Mouse (Mus musculus): ENCODE data around the gene Vmn1r214. TPM values are rescaled to one million over a fixed set of nuclear protein-coding genes. Genes with fewer than 3 reads are reported as not detected.

Gene Vmn1r214
- polyA plus RNA-seq, 1 experiment from 2014 or later: not detected

GRCm38 (mm10) chr13:23069312-23069711, 39.1 kb downstream of the Vmn1r214 start:
- H3K36me3 ChIP-seq (ENCODE audit: control insufficient read depth, insufficient read depth, low read length): no peaks in the 10 kb centered on the region
- no peaks in the 10 kb centered on the region for H3K4me1 ChIP-seq (replicated peaks; ENCODE audit: control insufficient read depth, insufficient read depth, low read length)
- H3K9ac ChIP-seq (ENCODE audit: low read depth, low read length): no peak overlapping the region
- ATAC-seq (replicated peaks; ENCODE audit: low FRiP score) (no peak), DNase-seq (ENCODE audit: low spot score) (no peak)
- no peak overlapping the region for H3K4me2 ChIP-seq
- no peak overlapping the region for H3K4me3 ChIP-seq (ENCODE audit: low read depth, low read length)
- H3K27ac ChIP-seq (ENCODE audit: low read depth, low read length): no peak overlapping the region
- H3K9me3 ChIP-seq (ENCODE audit: control insufficient read depth, low read length): no peaks in the 10 kb centered on the region
- 75% methylated on average over 2 of the region's 2 CpGs for WGBS
- no peaks in the 10 kb centered on the region for H3K27me3 ChIP-seq (replicated peaks; ENCODE audit: control insufficient read depth, insufficient read depth, low read length)

Other genes with a start within 250 kb of the Vmn1r214 start
- gene Vmn1r209, start 220.7 kb upstream of the Vmn1r214 start, polyA plus RNA-seq (2014; fragmentation: Nextera tagmentation; extraction: Ambion mirVana): not detected in 2 replicates
- not detected in 2 replicates for gene Vmn1r210, start 199.1 kb upstream of the Vmn1r214 start, polyA plus RNA-seq (2014; fragmentation: Nextera tagmentation; extraction: Ambion mirVana)
- gene Vmn1r211, start 172.9 kb upstream of the Vmn1r214 start, polyA plus RNA-seq (2014; fragmentation: Nextera tagmentation; extraction: Ambion mirVana): not detected in 2 replicates
- gene Vmn1r212, start 146.2 kb upstream of the Vmn1r214 start, polyA plus RNA-seq (2014; fragmentation: Nextera tagmentation; extraction: Ambion mirVana): not detected in 2 replicates
- not detected in 2 replicates for gene Vmn1r213, start 22.8 kb upstream of the Vmn1r214 start, polyA plus RNA-seq (2014; fragmentation: Nextera tagmentation; extraction: Ambion mirVana)
- gene Vmn1r215, start 37.6 kb downstream of the Vmn1r214 start, polyA plus RNA-seq (2014; fragmentation: Nextera tagmentation; extraction: Ambion mirVana): not detected in 2 replicates
- not detected in 2 replicates for gene Vmn1r217, start 87.8 kb downstream of the Vmn1r214 start, polyA plus RNA-seq (2014; fragmentation: Nextera tagmentation; extraction: Ambion mirVana)
- not detected in 2 replicates for gene Vmn1r218, start 102.7 kb downstream of the Vmn1r214 start, polyA plus RNA-seq (2014; fragmentation: Nextera tagmentation; extraction: Ambion mirVana)
- not detected in 2 replicates for gene Vmn1r219, start 128.9 kb downstream of the Vmn1r214 start, polyA plus RNA-seq (2014; fragmentation: Nextera tagmentation; extraction: Ambion mirVana)
- gene Vmn1r220, start 157.6 kb downstream of the Vmn1r214 start, polyA plus RNA-seq (2014; fragmentation: Nextera tagmentation; extraction: Ambion mirVana): not detected in 2 replicates
- gene Vmn1r221, start 183.7 kb downstream of the Vmn1r214 start, polyA plus RNA-seq (2014; fragmentation: Nextera tagmentation; extraction: Ambion mirVana): not detected in 2 replicates
- gene Vmn1r222, start 205.5 kb downstream of the Vmn1r214 start, polyA plus RNA-seq (2014; fragmentation: Nextera tagmentation; extraction: Ambion mirVana): not detected in 2 replicates
- gene Vmn1r223, start 216.7 kb downstream of the Vmn1r214 start, polyA plus RNA-seq (2014; fragmentation: Nextera tagmentation; extraction: Ambion mirVana): not detected in 2 replicates

All from liver, embryonic 11.5 days (tissue).